Mouse (Mus musculus): ENCODE results near the gene Ptger2. TPM values are rescaled to one million over a fixed set of nuclear protein-coding genes. Genes with fewer than 3 reads are reported as not detected.

The Ptger2 gene
- polyA plus RNA-seq (2015; fragmentation: Illumina TruSeq; extraction: RNeasy Lipid Tissue Mini Kit (QIAGEN cat#74804); ENCODE audit: insufficient read depth, low replicate concordance), result 4.6 TPM

GRCm38 (mm10) chr14:44987674-44988355 is at the start of gene Ptger2:
Ptger2 (plus strand) TSS chr14:44988195.

Other genes starting within 250 kb of the Ptger2 start
- gene Gm8267, start 237.9 kb upstream of the Ptger2 start, polyA plus RNA-seq (2015; fragmentation: Illumina TruSeq; extraction: RNeasy Lipid Tissue Mini Kit (QIAGEN cat#74804); ENCODE audit: insufficient read depth, low replicate concordance), result not detected
- gene Ptgdr, start 128.8 kb upstream of the Ptger2 start, polyA plus RNA-seq (2015; fragmentation: Illumina TruSeq; extraction: RNeasy Lipid Tissue Mini Kit (QIAGEN cat#74804); ENCODE audit: insufficient read depth, low replicate concordance), result not detected
- gene Gpr137c, start 231.5 kb downstream of the Ptger2 start, polyA plus RNA-seq (2015; fragmentation: Illumina TruSeq; extraction: RNeasy Lipid Tissue Mini Kit (QIAGEN cat#74804); ENCODE audit: insufficient read depth, low replicate concordance), result 6.1 TPM
- 75.2 TPM for gene Txndc16, start 232.1 kb downstream of the Ptger2 start, polyA plus RNA-seq (2015; fragmentation: Illumina TruSeq; extraction: RNeasy Lipid Tissue Mini Kit (QIAGEN cat#74804); ENCODE audit: insufficient read depth, low replicate concordance)

Data from spleen, adult 10 weeks (tissue).